Mouse (Mus musculus) retina, embryonic 14.5 days (tissue): Measurements from ENCODE around the gene Slc10a4.
"Not testable (repeated sequence)": the region's sequence is repeated elsewhere in the genome, so short reads cannot be mapped to it uniquely, and the experiment has no call there.

ENCODE experiments used
- DNase-seq: peaks from one replicate; pipeline ENCODE4 v3.0.0-alpha.2; 2015; ENCODE audit warnings: low spot score

Slc10a4 gene

DNA sequence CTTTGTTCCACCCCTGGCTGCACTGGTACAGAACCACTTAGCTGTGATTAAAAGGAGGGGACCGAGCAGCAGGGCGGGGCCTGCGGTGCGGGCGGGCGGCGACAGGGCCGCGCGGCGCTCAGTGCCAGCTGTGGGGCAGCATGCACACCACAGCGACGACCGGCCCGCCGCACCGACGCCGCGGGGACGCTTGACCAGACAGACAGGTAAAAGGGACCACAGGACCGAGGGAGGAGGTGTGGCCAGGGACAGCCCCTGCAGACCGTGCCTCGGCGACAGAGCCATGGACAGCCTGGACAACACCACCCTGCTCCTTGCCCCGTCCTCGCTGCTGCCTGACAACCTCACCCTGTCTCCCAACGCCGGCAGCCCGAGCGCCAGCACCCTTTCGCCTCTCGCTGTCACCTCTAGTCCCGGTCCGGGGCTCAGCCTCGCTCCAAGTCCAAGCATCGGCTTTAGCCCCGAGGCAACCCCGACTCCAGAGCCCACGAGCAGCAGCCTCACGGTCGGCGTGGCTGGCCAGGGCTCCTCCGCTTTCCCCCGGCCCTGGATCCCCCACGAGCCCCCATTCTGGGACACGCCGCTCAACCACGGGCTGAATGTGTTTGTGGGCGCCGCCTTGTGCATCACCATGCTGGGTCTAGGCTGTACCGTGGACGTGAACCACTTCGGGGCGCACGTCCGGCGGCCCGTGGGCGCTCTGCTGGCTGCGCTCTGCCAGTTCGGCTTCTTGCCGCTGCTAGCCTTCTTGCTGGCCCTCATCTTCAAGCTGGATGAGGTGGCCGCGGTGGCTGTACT lies at the start of gene Slc10a4:
Slc10a4 (plus strand) TSS at position 100 of the 798 bp plus-strand sequence.
- peak; percentile 69 for DNase-seq

DNA sequence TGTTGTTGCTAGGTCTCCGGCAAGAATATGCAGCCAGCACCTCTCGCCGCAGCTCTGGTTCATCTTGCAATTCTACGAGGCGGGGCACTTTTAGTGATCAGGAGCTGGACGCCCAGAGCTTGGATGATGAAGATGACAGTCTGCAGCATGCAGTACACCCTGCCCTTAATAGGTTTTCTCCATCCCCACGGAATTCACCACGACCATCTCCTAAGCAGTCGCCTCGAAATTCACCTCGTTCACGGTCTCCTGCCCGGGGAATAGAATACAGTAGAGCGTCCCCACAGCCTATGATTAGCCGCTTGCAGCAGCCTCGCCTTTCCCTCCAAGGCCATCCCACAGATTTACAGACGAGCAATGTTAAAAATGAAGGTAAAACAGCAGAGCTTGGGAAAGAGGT lies 49.4 kb upstream of the Slc10a4 start:
- DNase-seq: no peak

DNA sequence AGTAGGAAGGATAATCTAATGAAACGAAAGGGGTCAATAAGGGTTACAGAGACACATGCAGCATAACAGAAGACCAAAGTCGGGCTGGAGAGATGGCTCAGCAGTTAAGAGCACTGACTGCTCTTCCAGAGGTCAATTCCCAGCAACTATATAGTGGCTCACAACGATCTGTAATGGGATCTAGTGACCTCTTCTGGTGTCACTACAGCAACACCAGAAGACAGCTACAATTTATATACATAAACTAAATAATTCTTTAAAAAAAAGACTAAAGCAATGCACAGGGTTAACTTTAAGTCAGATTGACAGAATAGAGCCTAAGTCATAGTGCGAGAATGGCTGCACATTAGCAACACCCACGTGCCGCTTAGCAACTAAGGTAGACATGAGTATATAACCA lies 46.6 kb upstream of the Slc10a4 start:
- no peak for DNase-seq

DNA sequence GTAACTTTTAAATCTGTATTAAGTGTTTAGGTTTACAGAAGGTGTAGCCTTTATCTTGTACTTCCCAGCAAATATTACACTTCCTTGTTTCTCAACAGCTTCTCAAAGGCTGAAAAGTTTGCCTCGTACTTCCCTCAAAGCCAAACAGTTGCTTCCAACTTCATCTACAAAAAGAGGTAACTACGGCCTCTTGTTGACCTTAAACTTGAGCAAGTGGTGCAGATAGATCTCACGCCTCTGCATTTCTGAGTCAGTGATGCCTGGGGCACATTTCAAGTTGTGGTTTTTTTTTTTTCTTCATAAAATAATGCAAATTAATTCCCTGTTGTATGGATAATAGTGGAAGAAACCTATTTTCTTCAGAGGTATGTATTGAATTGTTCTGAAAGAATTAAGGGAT lies 41.0 kb upstream of the Slc10a4 start:
- DNase-seq: no peak

DNA sequence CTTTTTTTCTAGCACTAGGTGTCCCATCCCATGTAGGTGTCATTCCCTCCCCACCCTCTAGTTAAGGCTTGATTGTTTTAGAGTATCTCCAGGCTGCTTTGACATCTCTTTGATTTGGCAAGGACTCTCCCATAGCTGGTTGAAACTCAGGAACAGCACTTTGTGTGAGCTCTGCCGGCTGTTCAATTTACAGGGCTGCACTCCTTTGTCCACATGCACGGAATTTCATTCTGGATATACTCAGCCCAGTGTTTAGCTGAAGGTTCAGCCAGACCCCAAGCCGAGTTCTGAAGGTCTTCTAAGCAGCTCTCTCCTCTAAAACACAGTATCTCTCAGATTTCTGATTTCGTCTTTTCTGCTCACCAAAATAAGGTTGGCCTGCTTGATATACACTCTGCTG lies 34.2 kb upstream of the Slc10a4 start:
- no peak for DNase-seq

DNA sequence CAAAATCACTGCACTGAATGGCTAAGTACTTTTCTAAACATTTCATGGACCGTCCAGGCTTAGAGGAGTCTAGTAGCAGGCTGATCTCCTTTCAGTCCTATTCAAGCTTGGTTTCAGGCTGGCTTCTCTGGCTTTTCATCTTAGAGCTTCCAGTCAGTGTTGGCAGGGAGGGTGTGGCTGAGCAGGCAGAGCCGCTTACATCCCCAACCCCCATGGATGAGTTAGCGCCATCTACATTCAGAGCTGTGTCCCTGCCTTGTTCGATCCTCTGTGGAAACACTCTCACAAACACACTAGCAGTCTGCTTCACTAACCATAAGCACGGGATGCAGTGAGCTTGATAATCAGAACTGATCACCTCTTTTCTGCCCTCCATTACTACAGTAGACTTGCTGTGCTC lies 33.7 kb upstream of the Slc10a4 start:
- DNase-seq: peak; percentile 27

DNA sequence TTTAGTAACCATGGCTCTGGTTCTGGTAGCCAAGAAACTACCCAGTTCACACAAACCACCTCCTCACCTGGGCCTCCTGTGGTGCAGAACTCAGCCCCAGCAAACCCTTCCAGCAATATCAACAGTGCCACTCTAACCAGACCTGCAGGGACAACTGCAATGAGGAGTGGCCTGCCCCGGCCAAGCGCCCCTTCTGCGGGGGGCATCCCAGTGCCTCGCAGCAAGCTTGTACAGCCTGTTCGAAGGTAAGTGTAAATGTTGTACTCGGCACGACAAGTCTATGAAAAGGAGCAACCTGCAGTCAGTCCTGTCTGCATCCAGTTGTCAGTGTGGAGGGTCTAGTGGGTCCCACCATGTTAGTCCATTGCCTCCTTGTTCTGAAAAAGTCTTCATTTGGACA lies 32.1 kb upstream of the Slc10a4 start, which contains the start of gene Gm10135:
Gm10135 (minus strand) TSS at position 101 of the 400 bp plus-strand sequence.
- DNase-seq: no peak

DNA sequence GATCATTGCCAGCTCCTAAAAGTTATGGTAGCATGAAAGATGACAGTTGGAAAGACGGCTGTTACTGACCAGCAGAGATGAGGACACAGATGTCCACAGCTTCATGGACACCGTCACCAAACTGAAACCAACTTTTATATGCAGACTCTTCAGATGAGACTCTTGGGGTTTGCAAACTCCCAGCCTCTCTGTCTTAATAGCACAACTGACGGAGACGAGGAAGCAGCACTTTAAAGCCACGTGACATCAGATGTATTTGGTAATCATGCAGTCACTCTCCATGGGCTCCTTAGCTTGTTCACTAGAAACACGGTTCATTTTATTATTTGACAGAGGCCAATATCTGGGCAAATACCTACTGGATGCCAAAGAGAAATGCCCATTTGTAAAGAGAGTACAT lies 30.7 kb upstream of the Slc10a4 start:
- DNase-seq: no peak

DNA sequence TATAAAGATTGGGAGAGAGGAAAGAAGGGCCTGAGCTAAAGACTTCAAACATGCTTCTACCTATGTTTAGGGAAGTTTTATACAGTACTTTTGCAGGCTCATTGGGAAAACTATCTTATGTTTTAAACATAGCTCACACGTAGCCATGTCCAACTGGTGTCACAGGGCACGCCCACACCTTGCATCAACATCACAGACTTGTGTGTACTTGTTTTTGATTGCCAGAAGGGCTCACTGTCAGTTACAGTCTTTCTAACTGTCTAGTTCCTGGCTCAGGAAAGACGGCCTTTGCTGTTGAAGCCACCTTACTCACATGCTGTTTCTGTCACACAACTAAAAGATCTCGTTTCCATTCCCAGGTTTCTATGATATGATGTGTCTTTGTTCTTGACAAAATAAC lies 30.1 kb upstream of the Slc10a4 start:
- DNase-seq: no peak

DNA sequence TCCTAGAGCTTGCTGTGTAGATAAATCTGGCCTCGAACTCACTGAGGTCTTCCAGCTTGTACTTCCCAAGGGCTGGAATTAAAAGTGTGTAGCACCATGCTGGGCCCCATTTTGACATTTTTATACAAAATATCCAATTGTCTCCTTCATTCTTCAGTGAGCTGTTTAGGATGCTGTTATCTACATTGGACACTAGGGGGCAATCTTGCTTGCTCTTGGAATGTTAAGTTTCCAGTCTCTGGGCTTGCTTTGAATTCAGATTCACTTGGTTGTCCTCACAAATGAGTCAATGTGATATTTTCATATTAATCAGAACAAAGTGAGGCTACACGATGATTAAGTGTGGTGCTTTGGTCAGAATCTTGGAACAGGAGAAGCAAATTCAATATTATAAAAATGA lies 22.6 kb upstream of the Slc10a4 start:
- peak; percentile 88 for DNase-seq

DNA sequence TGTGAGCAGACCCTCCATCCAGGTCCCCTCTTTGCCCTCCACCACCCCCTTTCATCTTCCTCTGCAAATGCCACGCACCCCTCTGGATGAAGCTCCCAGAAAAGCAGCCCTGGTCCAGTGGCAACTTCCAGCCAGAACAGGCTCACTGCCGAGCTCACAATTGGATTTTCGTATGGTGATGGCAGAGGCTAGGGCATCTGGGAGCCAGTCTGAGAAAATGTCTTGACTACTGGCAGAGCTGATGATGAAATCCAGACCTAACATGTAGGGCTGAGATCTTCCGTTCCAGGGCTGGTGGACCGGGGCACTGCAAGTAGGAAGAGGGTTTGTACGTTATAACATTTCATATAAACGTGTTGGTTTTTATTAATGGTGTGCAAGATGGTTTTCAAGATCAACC lies 18.9 kb upstream of the Slc10a4 start:
- DNase-seq: no peak

DNA sequence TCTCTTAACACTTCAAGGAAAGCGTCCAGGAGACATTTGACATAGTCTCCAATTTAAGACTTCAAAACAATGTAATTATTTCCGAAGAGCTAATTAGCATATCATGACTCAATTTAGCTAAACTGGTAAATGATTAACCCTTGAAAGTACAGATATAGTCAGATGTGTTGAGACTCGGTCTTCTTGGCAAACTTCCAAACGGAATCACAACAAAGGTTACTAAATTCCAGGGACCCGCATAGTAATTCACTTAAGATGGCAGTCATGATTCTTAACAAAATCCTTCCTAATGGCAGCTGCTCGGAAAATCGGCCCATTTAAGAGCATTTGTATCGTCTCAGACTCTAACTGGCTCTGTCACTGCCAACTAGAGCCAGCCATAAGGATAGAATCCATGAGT lies 16.9 kb upstream of the Slc10a4 start:
- DNase-seq: no peak

DNA sequence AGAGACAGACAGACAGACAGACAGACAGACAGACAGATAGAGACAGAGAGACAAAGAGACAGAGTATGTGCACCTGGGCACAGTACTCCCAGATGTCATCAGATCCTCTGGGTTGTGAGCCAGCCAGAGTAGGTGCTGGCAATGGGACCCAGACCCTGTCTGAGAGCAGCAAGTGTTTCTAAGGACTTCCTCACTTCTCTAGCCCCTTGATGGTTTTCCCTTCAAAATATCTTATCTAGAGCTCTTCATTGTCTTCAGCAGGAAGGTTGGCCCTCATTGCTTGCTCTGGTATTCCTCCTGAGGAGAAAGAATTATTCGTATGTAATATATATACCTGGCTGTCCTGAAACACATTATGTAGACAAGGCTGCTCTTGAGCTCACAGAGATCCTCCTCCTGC lies 14.2 kb upstream of the Slc10a4 start:
- no peak for DNase-seq

DNA sequence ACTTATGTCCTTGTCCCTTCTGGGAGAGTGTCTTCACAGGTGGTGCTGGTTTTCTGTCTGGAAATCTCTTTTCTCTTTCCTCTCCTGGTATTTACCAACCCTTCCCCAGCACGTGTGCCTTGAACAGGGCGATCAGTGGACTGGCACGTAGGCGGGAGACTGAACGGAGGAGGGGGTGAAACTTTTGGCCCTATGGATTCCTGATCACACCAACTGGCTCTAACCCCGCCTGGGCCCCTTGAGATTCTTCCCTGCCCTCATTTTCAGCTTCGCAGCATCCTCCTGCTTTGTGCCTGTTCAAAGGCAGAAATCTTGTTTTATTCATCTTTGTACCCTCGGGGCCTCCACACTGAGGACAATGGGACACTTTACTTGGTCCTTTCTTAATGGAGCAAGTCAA lies 12.3 kb upstream of the Slc10a4 start:
- DNase-seq: peak; percentile 60

DNA sequence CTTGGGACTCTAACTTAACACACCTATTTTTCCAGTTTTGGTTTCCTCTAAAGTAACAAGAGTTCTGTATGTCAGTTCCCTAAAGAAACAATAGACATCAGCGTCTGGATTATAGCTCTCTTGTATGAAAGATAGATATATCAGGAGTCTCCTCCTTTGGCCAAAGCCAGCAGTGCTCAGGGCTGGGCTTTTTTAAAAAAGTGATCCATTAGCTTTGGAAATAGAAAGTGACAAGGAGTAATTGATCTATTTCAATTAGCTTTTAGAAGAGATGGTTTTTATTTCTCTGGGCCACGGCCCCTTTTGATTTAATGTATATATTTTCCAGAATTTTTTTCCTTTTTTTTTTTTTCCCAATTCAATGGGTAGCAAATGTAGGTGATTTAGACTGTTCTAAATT lies 11.8 kb upstream of the Slc10a4 start:
- DNase-seq: no peak

DNA sequence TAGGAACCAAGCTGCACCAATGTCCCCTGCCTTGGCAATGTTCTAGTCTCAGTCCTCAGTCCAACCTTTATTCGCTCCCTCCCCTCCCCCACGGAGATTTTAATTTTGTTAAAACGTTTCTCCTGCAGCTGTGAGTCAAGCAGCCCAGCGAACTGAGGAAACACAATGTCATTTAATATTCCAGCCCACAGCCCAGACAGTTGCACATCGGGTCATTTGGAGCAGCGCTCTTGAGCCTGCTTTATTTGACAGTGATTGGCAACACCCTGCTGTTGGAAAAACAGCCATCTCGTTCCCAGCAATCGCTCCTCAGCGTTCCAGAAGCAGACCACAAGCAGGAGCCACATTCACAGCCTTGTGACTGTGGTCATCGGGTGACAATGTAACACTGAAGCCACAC lies 11.3 kb upstream of the Slc10a4 start:
- DNase-seq: peak; percentile 38

DNA sequence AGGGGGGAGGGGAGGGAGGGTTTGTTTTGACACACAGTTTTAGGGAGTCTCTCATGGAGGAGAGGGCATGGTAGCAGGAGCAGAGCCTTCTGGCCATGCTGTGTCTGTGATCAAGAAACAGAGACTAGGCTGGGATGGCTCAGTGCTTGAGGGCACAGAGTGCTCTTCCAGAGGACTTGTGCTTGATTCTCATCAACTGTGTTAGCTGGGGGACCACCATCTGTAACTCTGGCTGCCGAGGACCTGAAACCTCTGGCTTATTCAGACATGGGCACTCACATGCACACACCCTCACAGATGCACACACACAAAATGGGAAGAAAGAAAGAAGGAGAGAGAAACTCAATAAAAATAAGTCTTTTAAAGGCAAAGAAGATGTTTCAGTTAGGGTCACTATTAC lies 8.1 kb upstream of the Slc10a4 start:
- not testable (repeated sequence) for DNase-seq

DNA sequence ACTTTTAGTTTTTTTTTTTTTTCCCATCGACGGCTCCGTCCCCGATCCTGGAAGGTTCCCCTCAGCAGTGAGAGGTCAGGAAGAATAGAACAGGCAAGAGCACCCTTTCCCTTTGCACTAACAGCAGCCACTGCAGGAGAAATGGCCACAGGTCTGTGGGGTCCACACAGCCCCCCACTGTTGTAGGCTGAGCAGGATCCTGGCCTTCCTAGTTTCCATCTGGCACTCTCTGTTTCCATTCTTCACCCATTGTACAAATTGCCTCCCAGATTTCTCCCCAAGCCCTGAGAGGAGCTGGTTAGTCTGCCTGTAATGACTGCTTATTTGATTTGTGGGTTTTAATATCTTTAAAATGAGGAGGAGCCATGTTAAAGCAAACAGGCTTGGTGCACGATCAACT lies 2.6 kb upstream of the Slc10a4 start:
- DNase-seq: no peak

DNA sequence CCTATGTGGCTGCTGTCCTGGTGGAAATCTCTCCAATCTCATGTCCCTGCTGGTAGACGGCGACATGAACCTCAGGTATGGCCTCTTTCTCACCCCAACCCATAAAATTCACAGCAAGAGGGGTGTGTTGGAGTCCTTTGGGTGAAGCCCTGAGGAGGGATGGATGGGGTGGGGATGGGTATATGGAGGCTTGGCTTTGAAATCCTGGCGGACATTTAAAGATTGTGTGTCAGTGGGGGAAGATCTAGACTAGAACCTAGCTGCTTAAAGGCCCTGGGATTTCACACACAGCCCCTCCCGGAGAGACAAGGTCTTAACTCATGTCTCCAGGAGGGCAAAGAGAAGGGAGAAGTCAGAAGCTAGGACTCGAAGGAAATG lies 888 bp downstream of the Slc10a4 start:
- no peak for DNase-seq

DNA sequence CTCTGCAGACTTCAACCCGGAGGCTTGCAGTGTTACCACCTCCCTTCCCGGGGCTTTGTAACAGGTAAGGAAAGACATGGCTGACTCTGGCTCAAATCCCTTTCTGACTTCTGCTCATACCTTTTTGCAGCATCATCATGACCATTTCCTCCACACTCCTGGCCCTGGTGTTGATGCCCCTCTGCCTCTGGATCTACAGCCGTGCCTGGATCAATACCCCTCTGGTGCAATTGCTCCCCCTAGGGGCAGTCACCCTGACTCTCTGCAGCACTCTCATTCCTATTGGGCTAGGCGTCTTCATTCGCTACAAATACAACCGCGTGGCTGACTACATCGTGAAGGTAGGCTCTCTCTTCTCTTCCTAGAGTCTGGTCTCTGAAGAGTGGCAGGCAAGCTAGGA lies 1.5 kb downstream of the Slc10a4 start:
- DNase-seq: not testable (repeated sequence)

DNA sequence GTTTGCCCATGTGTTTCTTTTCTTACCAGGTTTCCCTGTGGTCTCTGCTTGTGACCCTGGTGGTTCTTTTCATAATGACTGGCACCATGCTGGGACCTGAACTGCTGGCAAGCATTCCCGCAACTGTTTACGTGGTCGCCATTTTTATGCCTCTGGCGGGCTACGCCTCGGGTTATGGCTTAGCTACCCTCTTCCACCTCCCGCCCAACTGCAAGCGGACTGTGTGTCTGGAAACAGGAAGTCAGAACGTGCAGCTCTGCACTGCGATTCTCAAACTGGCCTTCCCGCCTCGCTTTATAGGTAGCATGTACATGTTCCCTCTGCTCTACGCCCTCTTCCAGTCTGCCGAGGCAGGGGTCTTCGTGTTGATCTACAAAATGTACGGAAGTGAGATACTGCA lies 5.1 kb downstream of the Slc10a4 start:
- DNase-seq: not testable (repeated sequence)

DNA sequence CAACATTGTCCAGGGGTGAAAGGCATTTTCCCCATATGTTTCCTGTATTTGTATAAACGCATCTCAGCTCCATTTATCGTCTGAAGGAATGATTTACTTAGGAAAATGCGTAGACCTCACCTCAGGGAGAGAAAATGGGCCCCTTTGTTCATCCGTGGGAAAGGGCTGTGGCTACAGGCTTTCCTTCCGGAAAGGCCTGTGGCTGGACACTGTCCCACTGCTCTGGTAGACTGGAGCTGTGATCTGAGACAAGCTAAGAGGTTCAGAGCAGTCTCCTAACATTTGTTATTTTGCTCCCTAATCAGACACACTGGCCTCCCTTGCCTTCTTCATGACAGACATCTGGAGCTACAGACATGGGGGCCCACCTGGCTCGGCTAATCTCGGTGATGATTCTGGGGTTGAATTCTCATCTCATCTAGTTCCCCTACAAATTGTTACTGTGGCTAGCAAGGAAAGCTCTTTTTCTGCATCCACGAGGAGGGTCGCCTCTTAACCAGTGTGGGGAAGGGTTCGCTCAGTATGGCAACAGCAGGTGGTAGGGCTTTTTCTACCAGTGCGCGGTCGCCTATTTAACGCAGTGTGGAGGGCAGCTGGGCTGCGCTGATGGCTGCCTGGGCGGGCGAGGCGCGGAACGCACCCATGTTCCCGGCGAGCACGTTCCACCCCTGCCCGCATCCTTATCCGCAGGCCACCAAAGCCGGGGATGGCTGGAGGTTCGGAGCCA lies 6.4 kb downstream of the Slc10a4 start:
- peak; percentile 33 for DNase-seq

DNA sequence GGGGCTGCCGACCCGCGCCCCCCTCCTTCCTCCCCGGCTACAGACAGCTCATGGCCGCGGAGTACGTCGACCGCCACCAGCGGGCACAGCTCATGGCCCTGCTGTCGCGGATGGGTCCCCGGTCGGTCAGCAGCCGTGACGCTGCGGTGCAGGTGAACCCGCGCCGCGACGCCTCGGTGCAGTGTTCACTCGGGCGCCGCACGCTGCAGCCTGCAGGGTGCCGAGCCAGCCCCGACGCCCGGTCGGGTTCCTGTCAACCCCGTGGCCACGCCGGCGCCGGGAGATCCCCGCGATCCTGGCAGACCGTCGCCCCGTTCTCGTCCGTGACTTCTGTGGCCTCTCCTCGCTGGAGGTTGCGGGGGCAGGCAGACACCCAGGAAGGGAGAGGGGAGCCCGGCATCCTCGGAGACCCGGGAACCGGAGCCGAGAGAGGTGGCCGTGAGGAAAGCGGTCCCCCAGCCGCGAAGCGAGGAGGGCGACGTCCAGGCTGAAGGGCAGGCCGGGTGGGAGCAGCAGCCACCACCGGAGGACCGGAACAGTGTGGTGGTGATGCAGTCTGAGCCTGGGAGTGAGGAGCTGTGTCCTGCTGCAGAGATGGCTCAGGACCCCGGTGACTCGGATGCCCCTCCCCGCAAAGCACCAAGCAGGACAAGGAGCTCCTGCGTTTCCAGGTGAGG lies 7.1 kb downstream of the Slc10a4 start:
- peak; percentile 41 for DNase-seq
